Mouse (Mus musculus) right cerebral cortex, postnatal 25 days (tissue): Measurements from ENCODE around the gene Slc12a5.

Experiments used
- DNase-seq: peaks from one replicate; pipeline ENCODE4 v3.0.0; 2022

Slc12a5 gene

DNA sequence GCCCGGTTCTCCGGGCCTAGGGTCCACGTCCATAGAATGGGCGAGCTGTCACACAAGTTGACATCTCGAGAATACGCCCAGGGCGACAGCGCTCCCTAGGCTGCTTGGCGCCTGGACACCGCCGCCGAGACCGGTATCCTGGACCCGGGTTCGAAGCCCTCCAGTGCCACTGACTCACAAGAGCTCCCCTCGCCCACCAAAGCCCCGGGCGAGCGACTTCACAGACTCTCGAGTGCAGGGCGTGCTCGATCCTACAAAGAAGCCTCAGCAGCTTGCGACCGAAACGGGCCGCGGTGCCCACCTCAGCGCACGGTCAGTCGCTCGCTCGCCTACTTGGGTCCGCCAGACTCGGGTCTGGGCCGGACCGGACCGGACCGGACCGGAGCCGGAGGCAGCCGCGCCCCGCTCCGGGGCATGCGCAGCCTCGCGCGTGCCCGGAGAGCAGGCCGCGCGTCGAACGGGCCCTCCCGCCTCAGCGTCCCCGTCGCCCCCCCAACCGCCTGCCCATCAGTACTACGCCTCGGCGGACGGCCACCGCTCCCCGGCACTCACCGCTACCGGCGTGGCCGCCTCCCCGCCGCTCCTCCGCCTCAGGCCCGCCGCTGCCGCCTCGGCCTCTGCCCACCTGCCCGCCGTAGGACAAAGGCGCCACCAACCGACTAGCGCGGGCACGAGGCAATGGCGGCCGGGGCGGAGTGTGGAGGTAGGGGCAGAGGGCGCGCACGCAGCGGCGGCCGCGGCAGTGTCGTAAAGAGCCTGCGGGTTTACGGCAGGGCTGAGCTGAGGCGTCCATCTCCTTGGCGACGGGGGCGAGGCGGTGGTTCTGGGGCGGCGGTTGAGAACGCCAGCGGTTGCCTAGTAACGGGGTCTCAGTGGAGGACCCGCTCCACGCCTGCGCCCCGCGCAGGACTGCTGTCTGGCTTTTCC lies 73.8 kb downstream of the Slc12a5 start, which contains the start of gene Ncoa5:
Ncoa5 (minus strand) TSS at position 737 of the 927 bp plus-strand sequence.
- DNase-seq = peak; percentile 99

DNA sequence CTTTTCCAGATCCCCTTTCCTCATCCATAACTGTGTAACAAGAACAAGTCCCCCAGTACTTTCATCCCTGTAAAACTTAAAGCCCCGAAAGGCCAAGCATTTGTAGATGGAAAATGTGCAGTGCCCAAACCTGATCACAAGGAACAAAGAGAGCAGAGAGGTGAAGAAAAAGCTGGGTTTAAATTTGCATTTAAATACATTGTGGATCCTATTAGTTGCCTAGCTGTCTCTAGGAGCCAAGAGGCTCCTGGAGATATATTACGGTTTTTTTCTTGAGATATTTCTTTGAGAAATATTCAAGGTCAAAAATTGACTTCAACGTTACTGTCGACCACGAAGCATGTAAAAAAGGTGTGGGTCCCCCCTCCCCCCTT lies 74.4 kb downstream of the Slc12a5 start:
- no peak for DNase-seq

DNA sequence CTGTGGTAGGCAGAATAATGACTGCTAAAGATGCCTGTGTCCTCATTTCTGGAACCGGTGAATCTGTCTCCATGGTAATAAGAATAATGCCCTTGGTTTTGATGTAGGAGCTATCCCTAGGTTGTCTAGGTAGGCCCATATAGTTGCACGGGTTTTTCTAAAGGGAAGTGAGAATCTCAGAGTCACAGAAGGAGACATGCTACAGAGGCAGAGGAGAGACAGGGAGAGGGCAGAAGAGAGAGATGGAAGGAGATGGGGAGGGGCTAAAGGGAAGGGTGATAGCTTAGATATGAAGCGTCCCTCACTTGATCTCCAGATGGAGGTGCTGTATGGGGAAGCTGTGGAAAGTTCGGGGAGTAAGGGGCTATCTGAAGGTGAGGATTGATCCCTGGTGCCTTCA lies 76.8 kb downstream of the Slc12a5 start:
- no peak for DNase-seq

DNA sequence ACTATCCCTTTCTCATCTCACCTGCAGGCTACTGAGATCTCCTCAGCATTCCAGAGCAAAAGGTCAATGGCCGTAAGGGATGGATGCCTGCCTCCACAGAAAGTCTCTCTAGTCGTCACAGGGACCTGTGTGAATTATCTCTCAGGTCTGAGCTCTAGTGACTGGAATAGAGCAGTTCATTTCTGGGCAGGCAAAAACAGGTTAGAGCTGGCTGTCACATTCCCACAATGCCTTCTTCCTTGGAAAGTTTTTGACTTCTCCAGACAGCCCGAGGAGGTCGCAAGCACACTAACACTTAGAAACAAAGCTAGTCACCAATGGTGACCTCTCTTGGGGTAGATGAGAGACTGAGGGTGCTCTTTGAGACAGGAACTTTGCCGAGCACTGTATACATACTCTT lies 81.5 kb downstream of the Slc12a5 start:
- DNase-seq = no peak

DNA sequence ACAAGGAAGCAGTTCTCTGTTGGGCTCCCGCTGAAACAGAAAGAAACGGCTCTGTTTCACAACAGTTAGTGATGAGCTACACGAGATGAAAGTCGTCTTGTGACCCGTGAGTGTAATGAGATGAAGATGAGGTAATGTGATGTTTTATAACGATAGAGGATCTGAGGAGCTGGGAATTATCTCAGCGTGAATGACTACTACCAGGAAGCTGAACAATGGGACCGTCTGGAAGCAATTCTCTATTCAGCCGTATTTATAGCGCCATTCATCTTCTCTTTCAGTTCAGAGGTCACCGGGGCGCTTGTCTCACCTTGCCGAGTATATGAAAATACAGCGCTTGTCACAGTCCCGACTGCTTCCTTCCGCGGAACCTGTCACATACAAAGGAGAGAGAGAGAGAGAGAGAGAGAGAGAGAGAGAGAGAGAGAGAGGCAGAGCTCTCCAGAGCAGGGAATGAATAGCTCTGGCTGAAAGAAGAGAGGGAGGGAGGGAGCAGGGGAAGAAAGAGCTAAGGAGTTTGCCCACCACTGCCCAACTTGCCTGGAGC lies 82.6 kb downstream of the Slc12a5 start:
- DNase-seq = no peak

DNA sequence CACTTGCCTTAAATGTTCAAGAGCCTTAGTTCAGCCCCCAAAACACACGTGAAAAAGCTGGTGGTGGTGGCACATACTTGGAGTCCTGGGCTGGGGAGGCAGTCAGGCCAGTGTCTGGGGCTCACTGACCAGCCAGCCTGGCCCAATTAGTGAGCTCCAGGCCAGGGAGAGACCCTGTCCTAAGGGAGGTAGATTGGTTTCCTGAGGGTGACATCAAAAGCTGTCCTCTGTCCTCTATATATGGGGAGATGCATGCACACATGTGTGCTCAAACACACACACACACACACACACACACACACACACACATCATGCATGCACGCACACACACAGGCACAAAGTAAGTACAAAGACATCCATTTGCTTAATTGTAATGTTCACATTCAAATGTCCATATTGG lies 83.1 kb downstream of the Slc12a5 start:
- no peak for DNase-seq

DNA sequence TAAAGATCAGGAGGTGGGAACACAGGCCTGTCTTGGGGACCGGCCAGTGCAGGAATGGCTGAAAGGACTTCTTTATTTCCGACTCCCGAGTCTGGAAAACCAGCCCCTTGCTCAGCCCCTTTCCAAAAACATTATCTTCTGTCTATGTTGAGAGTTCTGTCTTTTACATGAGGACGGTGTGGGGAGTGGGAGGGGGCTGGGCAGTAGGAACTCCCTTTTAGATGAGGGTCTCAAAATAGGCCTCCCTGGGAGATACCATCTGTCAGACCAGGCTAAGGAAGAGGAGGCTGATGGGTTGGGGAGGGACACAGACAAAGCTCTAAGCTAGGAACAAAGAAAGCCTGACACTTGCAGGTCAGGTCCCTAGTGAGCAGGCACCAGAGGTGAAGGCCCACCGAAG lies 88.4 kb downstream of the Slc12a5 start:
- DNase-seq = no peak
